Mouse (Mus musculus) midbrain, postnatal 0 days (tissue): Measurements from ENCODE around the gene Cyth3. TPM values are rescaled to one million over a fixed set of nuclear protein-coding genes. Genes with fewer than 3 reads are reported as not detected.

ENCODE experiments used
- ATAC-seq: fragments of 200-750 bp; cut with Nextera tagmentation; 2 replicates; pipeline ENCODE4 v1.8.0; 2017; ENCODE audit warnings: moderate number of reproducible peaks, mild to moderate bottlenecking, moderate TSS enrichment, moderate library complexity; ENCODE audit not compliant: low FRiP score
- DNase-seq: peaks from one replicate; pipeline ENCODE4 v3.0.0-alpha.2; 2015; ENCODE audit warnings: low spot score
- H3K27ac ChIP-seq: fragments of 300-500 bp; sonication (generic); 2 replicates; pipeline ENCODE4 v1.5.1; 2014; ENCODE audit warnings: low read depth, mild to moderate bottlenecking, low read length, mixed read lengths
- H3K27me3 ChIP-seq: fragments of 300-500 bp; sonication (generic); 2 replicates; pipeline ENCODE4 v1.6.1; 2014; ENCODE audit warnings: low read length, control low read depth, mixed read lengths; ENCODE audit not compliant: insufficient read depth
- H3K36me3 ChIP-seq: fragments of 300-500 bp; sonication (generic); 2 replicates; pipeline ENCODE4 v1.6.1; 2014; ENCODE audit warnings: low read length, control low read depth, mixed read lengths; ENCODE audit not compliant: insufficient read depth
- H3K4me1 ChIP-seq: fragments of 300-500 bp; sonication (generic); 2 replicates; pipeline ENCODE4 v1.6.1; 2014; ENCODE audit warnings: mild to moderate bottlenecking, control low read depth, antibody characterized with exemption, low read length, mixed read lengths; ENCODE audit not compliant: insufficient read depth
- H3K4me2 ChIP-seq: fragments of 300-500 bp; sonication (generic); 2 replicates; pipeline ENCODE4 v1.6.1; 2014; ENCODE audit warnings: low read depth, mild to moderate bottlenecking, low read length, mixed read lengths; ENCODE audit not compliant: poor library complexity, severe bottlenecking
- H3K4me3 ChIP-seq: fragments of 300-500 bp; sonication (generic); 2 replicates; pipeline ENCODE4 v1.5.1; 2014; ENCODE audit warnings: low read depth, mild to moderate bottlenecking, low read length, moderate library complexity
- H3K9ac ChIP-seq: fragments of 300-500 bp; sonication (generic); replicated peaks from 2 replicates; pipeline ENCODE4 v1.6.1; 2014; ENCODE audit warnings: mild to moderate bottlenecking, low read length, moderate library complexity, mixed read lengths; ENCODE audit not compliant: poor library complexity, severe bottlenecking
- H3K9me3 ChIP-seq: fragments of 300-500 bp; sonication (generic); 2 replicates; pipeline ENCODE4 v1.6.1; 2016; ENCODE audit warnings: low read length, control low read depth
- CTCF ChIP-seq: IDR thresholded peaks from 2 replicates; pipeline ENCODE4 v1.5.1; 2016; ENCODE audit warnings: antibody characterized with exemption, mild to moderate bottlenecking
- WGBS: fragments of 180-500 bp; shearing (Covaris S2); extraction: QIAGEN DNeasy Blood & Tissue Kit; methylation state at CpG from one replicate; pipeline ENCODE4 v1.1.7; 2014; 5-methylcytosine and 5-hydroxymethylcytosine counted together
- polyA plus RNA-seq: library from polyadenylated mRNA; unstranded; fragments of >200 nt; fragmentation: Nextera tagmentation; extraction: Ambion mirVana; gene quantifications from 2 replicates; pipeline ENCODE4 v1.2.1, GENCODE M21; 2015
- total RNA-seq: library from RNA; depleted of rRNA; stranded (reverse); fragments of >200 nt; gene quantifications from 2 replicates; pipeline ENCODE4 v1.2.3, GENCODE M21; 2014; rRNA removed

Gene Cyth3
- total RNA-seq: 47.8 and 51.5 TPM in 2 replicates
- 34.1 and 35.4 TPM in 2 replicates for polyA plus RNA-seq

GRCm38 (mm10) chr5:143621893-143622622, at the start of gene Cyth3:
Gene Cyth3, plus strand, starts transcription at chr5:143622447.
- Histone ChIP-seq H3K9ac (peak within 1 kb of the TSS; percentile 80), H3K27ac (peak within 1 kb of the TSS; percentile 69), H3K27me3 (no peaks in the 10 kb centered on the region), H3K9me3 (no peaks in the 10 kb centered on the region), H3K4me2 (peak within 1 kb of the TSS; percentile 72), H3K36me3 (no peaks in the 10 kb centered on the region), H3K4me3 (peak within 1 kb of the TSS; percentile 76), H3K4me1 (peaks cover 13% of the 10 kb centered on the region; the same call in 1 of the 2 replicates)
- WGBS: 8% methylated on average over 46 of the region's 46 CpGs
- DNase-seq (peak; percentile 93), ATAC-seq (peak; percentile 93)
- no peak for TF ChIP-seq CTCF

- H3K4me1 ChIP-seq: no peaks in the 10 kb centered on the region
- ATAC-seq: no peak
- H3K36me3 ChIP-seq: no peaks in the 10 kb centered on the region
- no peak overlapping the region for H3K27ac ChIP-seq
- no peak for DNase-seq
- 92% methylated on average over 4 of the region's 4 CpGs for WGBS
- no peak overlapping the region for H3K4me3 ChIP-seq
- TF ChIP-seq CTCF: no peak
- no peak overlapping the region for H3K4me2 ChIP-seq
- no peaks in the 10 kb centered on the region for H3K9me3 ChIP-seq
- no peak overlapping the region for H3K9ac ChIP-seq
- H3K27me3 ChIP-seq: no peaks in the 10 kb centered on the region
Measured at GRCm38 (mm10) chr5:143573067-143573466, 49.2 kb upstream of the Cyth3 start.

- no peak for ATAC-seq
Measured at GRCm38 (mm10) chr5:143574261-143575178, 47.7 kb upstream of the Cyth3 start.

GRCm38 (mm10) chr5:143579537-143580203, 42.6 kb upstream of the Cyth3 start:
- ATAC-seq (no peak), DNase-seq (no peak)
- Histone ChIP-seq H3K4me1 (no peaks in the 10 kb centered on the region), H3K27ac (no peak overlapping the region), H3K36me3 (no peaks in the 10 kb centered on the region), H3K9ac (no peak overlapping the region), H3K27me3 (no peaks in the 10 kb centered on the region), H3K9me3 (no peaks in the 10 kb centered on the region), H3K4me2 (no peak overlapping the region), H3K4me3 (no peak overlapping the region)
- WGBS: 86% methylated on average over 10 of the region's 10 CpGs
- TF ChIP-seq CTCF: no peak

More at GRCm38 (mm10) chr5:143574261-143575178, 47.7 kb upstream of the Cyth3 start:
- Histone ChIP-seq H3K4me2 (no peak overlapping the region), H3K36me3 (no peaks in the 10 kb centered on the region), H3K4me1 (no peaks in the 10 kb centered on the region), H3K27me3 (no peaks in the 10 kb centered on the region), H3K4me3 (no peak overlapping the region), H3K9me3 (no peaks in the 10 kb centered on the region), H3K27ac (no peak overlapping the region), H3K9ac (no peak overlapping the region)
- DNase-seq: no peak
- TF ChIP-seq CTCF: no peak
- 88% methylated on average over 19 of the region's 19 CpGs for WGBS

GRCm38 (mm10) chr5:143580982-143581381, 41.3 kb upstream of the Cyth3 start:
- WGBS: 89% methylated on average over 2 of the region's 2 CpGs
- no peak for TF ChIP-seq CTCF

More at GRCm38 (mm10) chr5:143580982-143581381, 41.3 kb upstream of the Cyth3 start:
- Histone ChIP-seq H3K9ac (no peak overlapping the region), H3K4me3 (no peak overlapping the region), H3K27ac (no peak overlapping the region), H3K27me3 (no peaks in the 10 kb centered on the region), H3K4me2 (no peak overlapping the region), H3K9me3 (no peaks in the 10 kb centered on the region), H3K36me3 (no peaks in the 10 kb centered on the region), H3K4me1 (no peaks in the 10 kb centered on the region)
- no peak for ATAC-seq
- no peak for DNase-seq
